Mouse (Mus musculus) layer of hippocampus, postnatal 36 days (tissue): Measurements from ENCODE around the gene Stk10. TPM values are rescaled to one million over a fixed set of nuclear protein-coding genes. Genes with fewer than 3 reads are reported as not detected.

Experiments
- total RNA-seq, 2 experiments: library from RNA; stranded (reverse); gene quantifications; 2 replicates each; pipeline ENCODE4 v1.2.3; 2021

The Stk10 gene
- total RNA-seq, 2 experiments from 2014 or later: 8.3 to 8.7 TPM

Other genes with a start within 250 kb of the Stk10 start
- 100 to 1,000 TPM; 243 to 385 TPM for gene Hba-a1, start 249.8 kb upstream of the Stk10 start, total RNA-seq
- 1 to 10 TPM in 1 of 2 experiments, not detected in 1; 2.3 TPM for gene Hbq1b, start 246.3 kb upstream of the Stk10 start, total RNA-seq
- 100 to 1,000 TPM; 192 to 362 TPM for gene Hba-a2, start 236.8 kb upstream of the Stk10 start, total RNA-seq
- gene Hbq1a, start 233.2 kb upstream of the Stk10 start, total RNA-seq: 1 to 10 TPM in 1 of 2 experiments, not detected in 1; 1.4 TPM
- gene Sh3pxd2b, start 185.5 kb upstream of the Stk10 start, total RNA-seq: 10 to 100 TPM; 10.5 to 12.6 TPM
- 10 to 100 TPM; 34.7 to 34.9 TPM for gene Ubtd2, start 77.9 kb upstream of the Stk10 start, total RNA-seq
- 1 to 10 TPM; 2.2 to 2.5 TPM for gene Efcab9, start 1.2 kb upstream of the Stk10 start, total RNA-seq
- gene Fbxw11, start 109.4 kb downstream of the Stk10 start, total RNA-seq: 100 to 1,000 TPM; 148 to 157 TPM